Mouse (Mus musculus) left cerebral cortex, postnatal 4 days (tissue): Measurements from ENCODE around the gene Meox1. TPM values are rescaled to one million over a fixed set of nuclear protein-coding genes. Genes with fewer than 3 reads are reported as not detected.

Experiments
- DNase-seq: peaks from one replicate; pipeline ENCODE4 v3.0.0-alpha.2; 2022
- intact Hi-C: fragments of 180-260 bp; cut with DNase I; formaldehyde crosslinking; loops from one replicate; pipeline ENCODE4 v1.15.1; 2025
- total RNA-seq, 2 experiments: library from RNA; stranded (reverse); gene quantifications; 2 replicates each; pipeline ENCODE4 v1.2.3; 2021

The Meox1 gene
- total RNA-seq: 1 to 10 TPM; 1.2 to 1.5 TPM

DNA sequence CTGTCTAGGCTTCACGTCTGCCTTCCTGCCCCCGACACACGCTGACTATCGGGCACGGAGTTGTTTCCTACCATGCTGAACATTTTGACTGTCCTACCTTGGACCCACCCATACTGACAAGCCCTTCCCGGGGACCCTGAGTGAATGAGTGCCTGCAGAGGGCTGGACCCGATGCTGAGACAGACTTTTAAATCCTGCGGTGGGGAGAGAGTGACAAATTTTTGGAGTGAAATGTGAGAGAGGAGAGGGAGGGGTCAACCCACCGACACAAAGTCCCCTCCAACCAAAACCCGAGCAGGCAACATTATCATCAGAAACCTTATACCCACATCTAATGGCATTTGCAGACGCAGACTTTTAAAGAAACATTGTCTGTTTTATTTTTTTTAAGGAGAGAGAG is at the start of gene Meox1:
Gene Meox1 (minus strand): TSS at position 171 of the 400 bp plus-strand sequence.
- intact Hi-C loops: no loop called here

DNA sequence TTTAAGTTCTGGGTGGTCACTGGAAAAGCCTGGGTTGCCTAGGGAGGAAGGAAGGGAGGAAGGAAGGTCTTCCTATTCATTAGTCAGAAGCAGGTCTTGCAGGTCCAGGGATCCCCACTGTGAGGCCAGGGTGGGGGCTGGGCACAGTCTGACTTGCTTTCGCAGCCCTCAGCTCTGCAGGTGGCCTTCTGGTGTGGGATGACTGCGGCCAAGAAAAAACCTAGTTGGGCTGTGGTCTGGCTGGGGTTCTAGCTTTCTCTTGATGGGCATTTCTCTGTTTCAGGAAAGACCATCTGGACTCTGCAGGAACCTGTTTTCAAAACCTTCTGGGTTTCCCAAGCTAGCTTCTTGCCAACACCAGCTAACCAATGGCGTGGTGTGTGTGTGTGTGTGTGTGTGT is 48.9 kb upstream of the Meox1 start:
- intact Hi-C loops: no loop called here
- DNase-seq: peak; percentile 66

More for the DNA sequence above, at the start of gene Meox1:
- DNase-seq: no peak

DNA sequence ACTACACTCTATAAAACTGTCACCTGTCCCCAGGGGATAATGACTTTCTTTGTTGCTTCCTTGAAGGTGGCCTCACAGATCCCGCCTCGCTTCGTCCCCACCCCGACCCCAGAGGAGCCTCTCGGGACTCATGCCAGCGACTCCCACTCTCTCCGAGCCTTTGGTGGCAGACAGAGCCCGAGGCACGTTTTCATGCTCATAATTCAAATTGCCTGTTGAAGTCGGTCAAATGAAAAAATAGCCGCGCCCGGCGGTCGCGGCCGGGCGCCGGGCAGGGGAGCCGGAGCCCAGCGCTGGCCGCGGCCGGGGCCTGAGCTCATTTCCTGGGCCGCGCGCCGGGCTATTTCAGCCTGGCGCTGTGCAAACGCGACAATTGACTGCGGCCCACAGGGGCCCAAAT is 42.9 kb upstream of the Meox1 start:
- peak; percentile 32 for DNase-seq
- intact Hi-C loops: no loop called here

DNA sequence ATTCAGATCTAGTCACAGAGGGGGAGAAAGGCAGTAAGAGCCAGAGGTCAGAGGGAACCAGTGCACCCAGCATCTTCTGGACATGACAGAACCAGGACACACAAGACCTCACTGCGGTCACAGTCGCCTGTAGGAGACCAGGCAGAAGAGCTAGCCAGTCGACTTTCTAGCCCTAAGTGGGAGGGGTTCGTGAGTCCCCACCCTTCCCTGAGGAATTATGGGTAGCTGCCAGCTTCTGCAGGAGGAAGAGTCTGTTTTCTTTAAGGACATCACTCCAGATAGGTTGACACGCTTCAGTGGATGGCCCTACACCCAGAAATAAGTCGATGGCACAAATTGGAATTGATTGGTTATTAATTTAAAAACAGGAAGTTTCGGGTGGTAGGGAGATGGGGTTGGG is 42.2 kb upstream of the Meox1 start:
- no peak for DNase-seq
- intact Hi-C loops: no loop called here

DNA sequence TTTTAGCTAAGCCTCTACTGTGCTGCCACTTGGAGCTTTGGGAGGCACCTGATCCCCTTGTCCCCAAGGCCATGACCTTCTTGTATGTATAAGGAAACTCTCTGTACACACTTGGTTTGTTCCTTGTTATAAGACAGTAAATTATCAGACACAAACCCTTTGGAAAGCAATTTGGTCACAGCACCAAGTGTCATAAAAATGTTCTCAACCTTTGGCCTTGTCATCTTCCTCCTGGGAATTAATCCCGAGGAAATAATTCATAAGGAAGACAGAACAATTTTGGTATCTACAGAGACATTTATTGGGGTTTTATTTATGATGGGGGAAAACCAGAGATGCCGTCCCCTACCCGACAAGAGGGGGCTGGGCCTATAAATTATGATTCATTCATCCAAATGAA is 41.6 kb upstream of the Meox1 start:
- intact Hi-C loops: no loop called here
- DNase-seq: no peak

DNA sequence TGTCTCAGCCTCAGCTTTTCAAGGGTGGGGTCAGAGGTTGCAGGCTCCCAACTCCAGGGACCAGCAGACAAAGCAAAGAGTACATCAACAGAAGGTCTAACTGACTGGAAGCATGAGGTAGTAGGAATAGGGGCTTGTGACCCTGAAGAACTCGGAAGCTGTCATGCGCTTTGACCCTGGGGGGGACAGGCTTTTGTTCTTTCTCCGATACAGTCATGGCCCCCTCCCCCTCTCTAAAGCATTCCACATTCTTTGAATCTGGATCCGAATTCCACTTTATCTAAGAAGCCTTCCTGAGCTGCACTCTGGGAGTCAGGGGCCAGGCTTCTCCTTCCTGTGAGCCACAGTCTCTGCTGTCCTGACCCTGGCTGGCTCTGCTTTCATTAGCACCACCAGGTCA is 37.8 kb upstream of the Meox1 start:
- intact Hi-C loops: no loop called here
- DNase-seq: no peak

DNA sequence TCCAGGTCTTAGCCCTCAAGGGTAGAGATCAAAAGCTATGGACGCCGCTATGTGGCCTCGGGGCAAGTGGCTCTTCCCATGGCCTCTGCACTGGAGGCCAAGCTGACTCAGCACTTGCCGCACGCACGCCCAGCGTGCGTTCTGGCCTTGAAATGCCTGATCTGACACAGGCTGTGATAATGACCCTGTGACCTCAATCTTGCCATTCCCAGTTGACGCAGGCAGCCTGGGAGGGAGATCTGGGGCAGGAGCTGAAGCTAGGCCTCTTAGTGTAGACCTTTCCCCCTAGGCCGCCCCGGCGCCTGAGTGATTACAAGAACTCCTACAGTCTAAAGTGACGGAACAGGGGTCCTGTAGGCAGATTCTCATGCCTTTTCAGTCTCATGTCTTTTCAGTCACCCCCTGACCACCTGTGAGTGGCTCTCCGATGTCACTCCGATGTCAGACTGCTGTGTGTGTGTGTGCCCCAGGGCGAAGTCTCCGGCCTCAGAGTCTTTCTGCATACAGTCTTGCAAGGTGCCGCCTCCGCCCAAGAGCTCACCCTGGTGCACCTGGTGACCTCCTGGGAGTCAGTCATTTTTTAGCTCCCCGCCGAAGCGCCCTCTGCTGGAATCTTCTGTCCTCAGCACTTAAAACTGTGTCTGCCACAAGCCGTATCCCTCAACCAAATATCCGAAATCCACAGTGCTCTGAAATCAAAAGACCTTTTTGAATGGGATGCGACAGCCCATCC is 34.0 kb upstream of the Meox1 start:
- DNase-seq: no peak
- intact Hi-C loops: no loop called here

DNA sequence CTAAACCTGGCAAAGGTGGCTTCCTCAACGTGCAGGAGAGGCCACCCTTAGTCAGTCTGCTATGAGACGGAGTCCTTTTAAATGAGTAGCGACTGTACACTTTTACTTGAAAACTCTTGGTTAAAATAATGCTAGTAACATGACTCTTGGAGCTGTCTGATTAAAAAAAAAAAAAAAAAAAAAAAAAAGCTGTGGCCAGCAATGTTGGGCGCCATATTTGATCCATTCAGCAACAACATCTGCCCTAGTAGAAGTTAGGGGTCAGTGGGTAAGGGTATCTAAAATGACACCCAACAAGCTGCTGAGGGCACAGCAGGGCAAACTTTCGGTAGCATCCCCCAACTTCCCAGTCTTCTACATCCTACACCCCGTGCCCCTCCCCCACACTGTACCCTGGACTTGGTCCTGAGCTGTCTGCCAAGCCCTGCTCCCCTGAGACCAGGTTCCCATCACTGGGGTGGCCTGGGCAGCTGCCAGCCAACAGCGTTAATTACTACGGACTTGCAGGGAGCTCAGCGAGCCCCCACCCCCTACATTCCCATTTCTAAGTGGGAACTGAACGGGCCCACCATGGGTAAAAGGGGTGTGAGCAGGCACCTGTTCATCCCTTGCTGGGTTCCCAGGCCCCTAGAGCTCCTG is 32.9 kb upstream of the Meox1 start:
- DNase-seq: no peak

DNA sequence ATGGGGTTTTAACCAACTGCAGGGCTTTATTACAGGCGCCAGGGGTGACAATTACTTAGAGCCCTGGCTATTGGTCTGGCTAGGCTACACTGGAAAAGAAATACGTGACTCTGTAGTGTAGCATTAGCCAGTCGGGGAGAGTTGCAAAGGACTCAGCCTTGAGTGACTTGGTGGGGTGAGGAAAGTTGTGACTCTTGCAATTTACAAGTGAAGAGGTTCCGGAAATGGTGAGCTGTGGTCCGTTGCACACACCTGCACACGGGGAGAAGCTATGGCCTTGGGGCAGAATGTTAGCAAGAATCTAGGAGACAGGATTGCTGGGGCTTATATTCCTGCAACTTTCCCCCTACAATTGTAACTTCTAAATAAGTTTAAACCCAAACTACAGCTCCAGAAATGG is 31.5 kb upstream of the Meox1 start:
- no peak for DNase-seq
- intact Hi-C loops: no loop called here

More for the DNA sequence above, 32.9 kb upstream of the Meox1 start:
- intact Hi-C loops: no loop called here

DNA sequence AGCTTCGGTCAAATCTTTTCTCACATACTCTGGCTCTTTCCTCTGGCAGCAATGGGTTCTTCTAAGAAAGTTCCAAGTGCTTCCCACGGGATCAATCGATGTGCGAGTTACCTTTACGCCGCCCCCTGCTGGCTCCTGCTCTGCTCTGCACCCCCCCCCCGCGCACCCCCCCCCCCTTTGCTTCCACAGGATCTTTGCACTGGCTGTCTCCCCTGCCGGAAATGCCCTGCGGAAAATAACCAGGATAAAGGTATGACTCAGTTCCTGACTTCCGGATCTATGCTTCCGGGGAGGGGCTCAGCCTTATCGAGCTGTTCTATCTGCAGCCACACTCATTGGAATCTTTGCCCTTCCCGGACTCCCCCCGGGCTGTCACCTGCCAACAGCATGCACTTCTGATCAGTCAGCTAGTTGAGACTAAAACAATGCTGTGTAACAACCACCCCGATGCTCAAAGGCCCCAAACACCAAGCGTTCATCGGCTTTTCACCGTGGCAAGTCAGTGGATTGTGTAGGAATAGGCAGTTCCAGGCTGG is 30.3 kb upstream of the Meox1 start:
- intact Hi-C loops: no loop called here
- DNase-seq: no peak

DNA sequence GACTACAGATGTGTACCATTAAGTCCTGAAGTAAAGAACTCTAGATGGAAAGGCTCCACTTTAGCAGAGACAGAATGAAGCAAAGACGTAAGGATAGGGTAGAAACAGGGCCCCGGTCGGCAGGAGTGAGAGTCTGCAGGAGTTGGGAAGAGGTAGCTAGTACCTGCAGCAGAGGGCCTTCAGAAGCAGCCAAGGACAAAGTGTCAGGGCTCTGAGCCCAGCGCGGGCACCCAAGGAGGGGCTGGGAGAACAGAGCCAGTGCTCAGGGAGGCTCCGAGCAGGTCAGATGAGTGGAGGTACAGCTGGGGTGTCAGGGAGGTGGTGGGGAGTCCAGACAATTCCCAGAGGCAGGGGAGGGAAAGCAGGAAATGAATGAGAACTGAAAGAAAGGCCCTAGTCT is 29.8 kb upstream of the Meox1 start:
- intact Hi-C loops: no loop called here

DNA sequence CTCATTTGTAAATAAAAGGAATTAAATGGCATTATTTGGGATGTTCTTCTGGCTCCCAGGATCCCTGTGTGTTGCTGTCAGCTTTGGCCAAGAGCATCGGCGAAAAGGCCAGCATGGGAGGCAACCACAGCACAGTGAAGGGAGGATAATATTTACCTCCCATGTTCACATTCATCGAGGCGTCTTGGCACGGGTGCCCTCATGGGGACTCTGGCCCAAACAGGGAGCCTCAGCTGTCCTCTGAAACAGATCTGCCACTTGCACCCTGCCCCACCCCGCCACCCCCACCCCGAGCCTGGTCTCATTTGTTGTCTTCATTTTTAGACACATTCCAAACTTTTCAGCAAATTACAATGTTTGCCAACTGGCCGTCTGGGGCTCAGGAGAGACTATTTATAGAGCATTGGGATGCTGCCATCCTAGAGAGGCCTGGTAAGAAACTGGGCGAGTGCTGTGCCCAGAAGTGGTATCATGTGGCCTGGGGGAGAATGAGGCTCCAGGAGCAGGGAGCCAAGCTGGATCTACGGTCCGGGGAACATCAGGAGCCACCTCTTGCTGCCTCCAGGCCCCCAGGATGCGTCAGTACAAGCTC is 27.3 kb upstream of the Meox1 start:
- DNase-seq: peak; percentile 26
- intact Hi-C loops: no loop called here

More for the DNA sequence above, 29.8 kb upstream of the Meox1 start:
- DNase-seq: no peak

DNA sequence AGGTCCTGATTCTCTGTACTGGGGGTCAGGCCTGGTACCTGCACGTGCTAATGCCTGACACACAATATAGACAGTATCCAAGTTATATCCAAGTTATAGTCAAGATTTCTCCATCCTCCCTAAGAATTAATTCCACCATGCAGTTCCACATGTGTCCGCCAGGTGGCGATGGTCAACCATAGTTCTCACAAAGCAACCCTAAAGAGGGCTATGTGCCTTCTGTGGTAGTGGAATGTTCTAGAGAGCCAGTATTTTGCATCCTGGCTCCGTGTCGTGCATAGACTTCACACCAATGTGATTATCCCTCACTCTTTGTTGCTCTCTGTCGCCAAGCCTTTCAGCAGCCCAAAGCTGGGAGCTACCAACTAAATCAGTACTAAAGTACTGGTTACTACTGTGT is 25.5 kb upstream of the Meox1 start:
- DNase-seq: peak; percentile 79
- intact Hi-C loops: loop anchor here (2.0 kb wide), 1 partner anchor 49 kb away; no protein-coding TSS in a partner anchor

DNA sequence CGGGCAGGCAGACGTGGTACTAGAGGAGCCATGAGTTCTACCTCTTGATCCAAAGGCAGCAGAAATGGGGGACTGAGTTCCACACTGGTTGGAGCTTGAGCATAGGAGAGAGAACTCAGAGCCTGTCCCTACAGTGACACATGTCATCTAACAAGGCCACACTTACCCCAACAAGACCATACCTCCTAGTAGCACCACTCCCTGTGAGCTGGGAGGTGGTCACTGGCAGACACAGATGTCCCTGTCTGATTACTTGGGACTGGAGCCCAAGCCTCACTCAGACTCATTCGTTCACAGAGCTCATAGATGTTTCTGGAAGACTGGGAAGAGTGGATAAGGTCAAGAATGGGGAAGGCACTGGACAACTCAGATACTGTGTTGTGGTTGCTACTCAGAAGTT is 24.4 kb upstream of the Meox1 start:
- intact Hi-C loops: loop anchor here (2.0 kb wide), 1 partner anchor 50 kb away; no protein-coding TSS in a partner anchor
- DNase-seq: no peak

DNA sequence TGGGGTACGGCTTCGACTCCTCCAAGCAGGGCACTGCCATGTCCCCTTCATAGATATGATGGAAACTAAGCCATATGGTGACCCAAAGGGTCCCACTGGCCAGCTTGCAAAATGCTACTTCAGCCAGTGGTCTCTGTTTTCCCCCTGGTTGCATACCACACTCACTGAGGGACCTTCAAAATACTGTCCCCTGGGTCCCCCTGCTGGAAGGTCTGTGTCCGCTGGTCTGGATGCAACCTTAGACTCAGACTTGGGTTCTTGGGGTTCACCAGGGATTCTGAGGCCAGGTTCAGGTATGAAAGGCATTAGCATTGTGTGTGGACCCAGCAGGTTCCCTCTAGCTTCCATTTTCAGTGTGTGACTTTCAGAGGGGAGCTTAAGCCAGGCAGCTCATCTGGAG is 22.6 kb upstream of the Meox1 start:
- no peak for DNase-seq
- intact Hi-C loops: no loop called here

DNA sequence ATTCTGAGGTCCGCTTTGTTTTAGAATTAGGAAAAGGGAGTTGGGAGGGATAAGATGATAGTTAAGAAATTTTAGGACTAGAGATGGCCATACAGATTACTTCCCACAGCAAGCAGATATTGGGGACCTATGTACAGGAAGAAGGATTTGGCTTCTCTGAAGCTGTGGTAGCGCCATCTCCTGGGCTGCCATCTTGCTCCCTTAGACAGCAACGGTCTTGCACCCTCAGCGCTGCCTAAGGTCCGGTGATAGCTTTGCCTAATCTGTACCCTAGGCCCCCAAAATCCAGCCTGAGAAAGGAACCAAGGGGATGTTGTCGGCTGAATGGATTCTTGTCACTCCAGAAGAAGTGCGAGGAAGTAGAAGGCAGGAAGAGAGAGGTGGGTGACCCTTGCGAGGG is 19.4 kb upstream of the Meox1 start:
- no peak for DNase-seq
- intact Hi-C loops: no loop called here

DNA sequence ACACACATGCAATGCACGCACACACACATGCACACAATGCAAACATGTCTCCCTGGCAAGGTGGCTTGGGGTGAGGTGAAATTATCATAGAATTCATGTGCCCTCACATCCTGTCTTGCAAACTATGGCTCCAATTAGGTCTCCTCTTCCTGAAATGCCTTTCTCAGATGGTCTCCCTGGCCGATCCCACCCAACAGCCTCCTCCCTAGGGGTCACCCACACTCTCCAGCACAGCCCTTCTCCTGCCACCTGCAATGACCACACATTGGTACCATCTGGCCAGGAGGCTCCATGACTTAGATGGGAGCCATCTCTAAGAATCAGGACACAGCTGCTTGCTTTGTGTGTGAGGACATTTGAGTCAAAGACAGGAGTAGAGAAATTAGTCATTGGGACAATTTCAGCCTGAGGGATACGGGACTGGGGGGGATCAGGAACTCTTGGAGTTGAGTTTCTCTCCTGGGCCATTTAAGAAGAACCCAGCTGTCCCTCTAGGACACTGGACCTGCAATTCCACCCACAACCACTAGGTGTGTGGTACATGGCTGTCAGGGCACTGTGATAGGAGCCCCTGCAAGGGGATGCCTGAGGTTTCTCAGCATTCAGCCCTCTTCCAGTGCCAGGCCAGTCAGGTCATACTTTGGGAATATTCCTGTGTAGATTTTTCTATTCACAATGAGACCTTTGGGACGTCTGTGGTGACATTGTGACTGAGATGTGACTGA is 17.8 kb upstream of the Meox1 start:
- no peak for DNase-seq
- intact Hi-C loops: loop anchor here (2.0 kb wide), 1 partner anchor 99 kb away; no protein-coding TSS in a partner anchor

DNA sequence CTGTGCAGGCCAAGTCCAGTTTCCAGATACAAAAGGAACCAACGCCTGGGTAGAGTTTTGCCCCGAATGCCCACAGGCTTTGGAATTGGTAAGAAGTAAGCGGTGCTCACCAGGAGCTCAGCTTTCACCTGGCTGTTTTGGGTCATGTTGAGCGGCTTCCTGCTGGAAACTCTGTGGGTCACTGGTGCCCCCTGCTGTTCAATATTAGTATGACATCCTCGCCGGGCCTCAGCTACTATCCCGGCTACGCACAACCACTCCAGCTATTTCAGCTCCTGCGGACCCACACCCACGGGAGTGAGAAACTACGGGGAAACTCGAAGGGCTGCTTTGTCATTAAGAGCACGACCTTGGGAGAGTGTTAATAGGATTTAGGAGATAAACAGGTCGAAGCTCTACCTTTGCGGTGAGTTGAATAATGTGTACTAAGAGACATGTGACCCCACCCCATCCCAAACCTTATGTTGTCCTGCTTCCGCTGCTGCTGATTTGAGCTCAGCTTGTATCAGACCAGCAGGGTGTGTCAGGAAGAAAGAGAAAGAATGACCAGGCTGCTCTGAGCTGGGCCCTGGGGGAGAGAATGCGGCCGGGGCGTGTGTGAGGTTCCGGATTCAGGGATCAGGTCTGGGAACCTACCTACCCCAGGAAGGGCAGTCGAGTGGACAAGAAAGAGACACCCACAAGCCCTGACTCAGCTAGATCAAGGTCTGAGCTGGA is 16.2 kb upstream of the Meox1 start:
- intact Hi-C loops: loop anchor here (2.0 kb wide), 1 partner anchor 98 kb away; no protein-coding TSS in a partner anchor
- DNase-seq: peak; percentile 78

DNA sequence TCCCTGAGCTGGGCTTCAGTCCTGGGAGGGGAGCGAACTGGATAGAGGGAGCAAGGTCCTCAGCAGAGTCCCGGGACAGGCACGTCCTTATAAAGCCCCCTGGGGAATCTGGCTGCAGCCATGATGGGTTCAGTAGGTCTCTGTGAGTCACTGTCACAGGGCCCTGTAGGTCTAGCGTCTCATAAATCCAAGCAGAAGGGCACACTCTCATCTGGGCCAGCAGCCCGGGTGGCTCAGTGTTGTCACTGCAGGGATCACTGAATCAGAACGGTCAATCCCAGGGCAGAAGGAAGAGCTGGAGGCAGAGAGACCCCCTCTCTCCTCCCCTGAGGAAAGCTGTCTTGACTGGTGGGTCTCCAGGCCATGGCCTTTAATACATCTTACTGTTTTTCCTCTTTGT is 14.6 kb upstream of the Meox1 start:
- DNase-seq: no peak
- intact Hi-C loops: no loop called here

DNA sequence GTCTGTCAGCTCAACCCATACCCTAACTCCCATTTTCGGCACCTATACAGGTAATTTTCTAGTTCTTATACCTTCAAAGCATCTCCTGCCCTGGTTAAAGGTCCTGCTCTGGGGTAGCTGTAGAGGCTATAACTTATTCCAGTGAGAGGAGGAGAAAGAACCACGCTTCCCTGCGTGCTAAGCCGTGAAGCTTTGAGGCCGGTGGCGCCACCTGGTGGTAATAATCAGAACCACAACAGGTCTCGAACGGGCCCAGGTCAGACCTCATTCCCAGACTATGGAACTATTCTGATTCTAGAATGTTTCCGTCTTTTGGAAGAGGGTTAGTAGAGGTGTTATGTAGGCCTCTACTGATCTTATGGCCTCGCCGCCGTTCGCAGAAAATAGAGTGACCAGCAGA is 10.9 kb upstream of the Meox1 start:
- intact Hi-C loops: no loop called here
- DNase-seq: peak; percentile 83
